Mouse (Mus musculus): Measurements from ENCODE around the gene Vps29. TPM values are rescaled to one million over a fixed set of nuclear protein-coding genes. Genes with fewer than 3 reads are reported as not detected.
A peak's percentile ranks its signal among the peaks of the same experiment; 100 is the strongest.

Vps29 gene
- polyA plus RNA-seq, 1 experiment: 148 TPM

GRCm38 (mm10) chr5:122311692-122312091 is 42.5 kb upstream of the Vps29 start:
- no peaks in the 10 kb centered on the region for H3K27me3 ChIP-seq (ENCODE audit: control insufficient read depth, insufficient read depth, insufficient read length)
- peaks cover 10% of the 10 kb centered on the region for H3K36me3 ChIP-seq (ENCODE audit: control insufficient read depth, insufficient read depth)
- TF ChIP-seq CTCF (IDR thresholded peaks at IDR 0.05; ENCODE audit: control insufficient read depth, insufficient read depth, insufficient read length) (no peak), MAX (IDR thresholded peaks at IDR 0.05) (no peak), FOSL1 (IDR thresholded peaks at IDR 0.05; ENCODE audit: insufficient read depth, low read length, poor library complexity, severe bottlenecking) (no peak), MYOD1 (IDR thresholded peaks at IDR 0.05; ENCODE audit: control insufficient read depth, insufficient read length, low read depth) (no peak)
- peaks cover 2% of the 10 kb centered on the region for H3K79me3 ChIP-seq (ENCODE audit: low read depth)
- no peak overlapping the region for H3K4me3 ChIP-seq (ENCODE audit: insufficient read depth, poor library complexity, severe bottlenecking)
- H3ac ChIP-seq (ENCODE audit: control insufficient read depth, insufficient read length, low read depth): no peak overlapping the region
- peaks cover 18% of the 10 kb centered on the region for H3K79me2 ChIP-seq (ENCODE audit: control insufficient read depth, insufficient read depth)

GRCm38 (mm10) chr5:122312346-122312745 is 41.8 kb upstream of the Vps29 start:
- Histone ChIP-seq H3ac (ENCODE audit: control insufficient read depth, insufficient read length, low read depth) (no peak overlapping the region), H3K27me3 (ENCODE audit: control insufficient read depth, insufficient read depth, insufficient read length) (no peaks in the 10 kb centered on the region), H3K79me2 (ENCODE audit: control insufficient read depth, insufficient read depth) (peaks cover 15% of the 10 kb centered on the region), H3K36me3 (ENCODE audit: control insufficient read depth, insufficient read depth) (peaks cover 16% of the 10 kb centered on the region), H3K4me3 (ENCODE audit: insufficient read depth, poor library complexity, severe bottlenecking) (no peak overlapping the region), H3K79me3 (ENCODE audit: low read depth) (peaks cover 2% of the 10 kb centered on the region)
- TF ChIP-seq MYOG (IDR thresholded peaks at IDR 0.05; ENCODE audit: control insufficient read depth, extremely low read depth, insufficient read length) (no peak), MYOD1 (IDR thresholded peaks at IDR 0.05; ENCODE audit: control insufficient read depth, insufficient read length, low read depth) (no peak), CTCF (IDR thresholded peaks at IDR 0.05; ENCODE audit: control insufficient read depth, insufficient read depth, insufficient read length) (no peak), MAX (IDR thresholded peaks at IDR 0.05) (no peak), USF1 (IDR thresholded peaks at IDR 0.05; ENCODE audit: low read depth) (no peak), FOSL1 (IDR thresholded peaks at IDR 0.05; ENCODE audit: insufficient read depth, low read length, poor library complexity, severe bottlenecking) (no peak), CEBPB (IDR thresholded peaks at IDR 0.05; ENCODE audit: low read depth) (no peak)

- H3K36me3 ChIP-seq (ENCODE audit: control insufficient read depth, insufficient read depth): peaks cover 17% of the 10 kb centered on the region
- H3K4me3 ChIP-seq (ENCODE audit: insufficient read depth, poor library complexity, severe bottlenecking): no peak overlapping the region
- no peaks in the 10 kb centered on the region for H3K27me3 ChIP-seq (ENCODE audit: control insufficient read depth, insufficient read depth, insufficient read length)
- H3K79me2 ChIP-seq (ENCODE audit: control insufficient read depth, insufficient read depth): peaks cover 13% of the 10 kb centered on the region
- peaks cover 2% of the 10 kb centered on the region for H3K79me3 ChIP-seq (ENCODE audit: low read depth)
- TF ChIP-seq MYOD1 (IDR thresholded peaks at IDR 0.05; ENCODE audit: control insufficient read depth, insufficient read length, low read depth): no peak
- no peak for TF ChIP-seq FOSL1 (IDR thresholded peaks at IDR 0.05; ENCODE audit: insufficient read depth, low read length, poor library complexity, severe bottlenecking)
- TF ChIP-seq MYOG (IDR thresholded peaks at IDR 0.05; ENCODE audit: control insufficient read depth, extremely low read depth, insufficient read length): no peak
- TF ChIP-seq CEBPB (IDR thresholded peaks at IDR 0.05; ENCODE audit: low read depth): no peak
- TF ChIP-seq USF1 (IDR thresholded peaks at IDR 0.05; ENCODE audit: low read depth): no peak
- no peak overlapping the region for H3ac ChIP-seq (ENCODE audit: control insufficient read depth, insufficient read length, low read depth)
Observed at GRCm38 (mm10) chr5:122312942-122313684, 41.1 kb upstream of the Vps29 start.

GRCm38 (mm10) chr5:122314966-122315667 is 39.1 kb upstream of the Vps29 start:
- H3K79me2 ChIP-seq (ENCODE audit: control insufficient read depth, insufficient read depth): peaks cover 13% of the 10 kb centered on the region
- H3K36me3 ChIP-seq (ENCODE audit: control insufficient read depth, insufficient read depth): peaks cover 17% of the 10 kb centered on the region
- no peak for TF ChIP-seq MYOD1 (IDR thresholded peaks at IDR 0.05; ENCODE audit: control insufficient read depth, insufficient read length, low read depth)
- no peak for TF ChIP-seq CEBPB (IDR thresholded peaks at IDR 0.05; ENCODE audit: low read depth)
- peak; percentile 34 for TF ChIP-seq MAX (IDR thresholded peaks at IDR 0.05)
- peak; percentile 10 for TF ChIP-seq CTCF (IDR thresholded peaks at IDR 0.05; ENCODE audit: control insufficient read depth, insufficient read depth, insufficient read length)
- no peak for TF ChIP-seq FOSL1 (IDR thresholded peaks at IDR 0.05; ENCODE audit: insufficient read depth, low read length, poor library complexity, severe bottlenecking)
- TF ChIP-seq USF1 (IDR thresholded peaks at IDR 0.05; ENCODE audit: low read depth): peak; percentile 61
- no peak for TF ChIP-seq MYOG (IDR thresholded peaks at IDR 0.05; ENCODE audit: control insufficient read depth, extremely low read depth, insufficient read length)

GRCm38 (mm10) chr5:122317329-122318045 is 36.7 kb upstream of the Vps29 start:
- Histone ChIP-seq H3ac (ENCODE audit: control insufficient read depth, insufficient read length, low read depth) (no peak overlapping the region), H3K27me3 (ENCODE audit: control insufficient read depth, insufficient read depth, insufficient read length) (no peaks in the 10 kb centered on the region), H3K79me3 (ENCODE audit: low read depth) (no peaks in the 10 kb centered on the region), H3K79me2 (ENCODE audit: control insufficient read depth, insufficient read depth) (peaks cover 13% of the 10 kb centered on the region), H3K36me3 (ENCODE audit: control insufficient read depth, insufficient read depth) (peaks cover 13% of the 10 kb centered on the region), H3K4me3 (ENCODE audit: insufficient read depth, poor library complexity, severe bottlenecking) (no peak overlapping the region)
- TF ChIP-seq MAX (IDR thresholded peaks at IDR 0.05): no peak

More at GRCm38 (mm10) chr5:122314966-122315667, 39.1 kb upstream of the Vps29 start:
- no peak overlapping the region for H3K4me3 ChIP-seq (ENCODE audit: insufficient read depth, poor library complexity, severe bottlenecking)
- H3K79me3 ChIP-seq (ENCODE audit: low read depth): no peaks in the 10 kb centered on the region
- H3K27me3 ChIP-seq (ENCODE audit: control insufficient read depth, insufficient read depth, insufficient read length): no peaks in the 10 kb centered on the region
- H3ac ChIP-seq (ENCODE audit: control insufficient read depth, insufficient read length, low read depth): no peak overlapping the region
